Mouse (Mus musculus): Measurements from ENCODE around the gene Kif1c. TPM values are rescaled to one million over a fixed set of nuclear protein-coding genes. Genes with fewer than 3 reads are reported as not detected.

Kif1c gene
- polyA plus RNA-seq, 1 experiment from 2014 or later = 10.2 TPM

DNA sequence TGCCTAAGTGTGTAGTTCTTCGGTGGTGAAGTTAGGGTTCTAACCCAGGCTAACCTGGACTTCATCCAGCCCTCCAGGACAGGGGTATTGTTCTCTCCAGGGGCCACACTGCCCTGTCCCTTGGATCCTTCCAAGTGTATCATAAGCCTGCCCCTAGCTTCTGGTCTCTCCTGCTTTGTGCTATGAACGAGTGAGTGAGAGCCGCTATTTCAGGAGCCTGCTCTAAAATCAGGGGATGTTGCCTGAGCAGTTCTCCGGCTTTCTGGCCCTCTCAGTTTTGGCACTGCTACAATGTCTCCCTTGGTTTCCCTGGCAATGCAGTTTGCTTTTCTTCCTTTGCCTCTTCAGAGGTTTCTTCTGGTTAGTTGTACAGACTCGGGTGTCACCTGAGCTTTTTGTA, 30.8 kb downstream of the Kif1c start:
- no peak for ATAC-seq (ENCODE audit: insufficient number of reproducible peaks, low FRiP score, low TSS enrichment, low read depth)
- Histone ChIP-seq H3K4me1 (ENCODE audit: control insufficient read depth, insufficient read depth, low read length) (0 out of 2 replicates have a peak, but pooled peaks cover 2% of the 10 kb centered on the region), H3K27me3 (ENCODE audit: control insufficient read depth, insufficient read depth, low read length) (no peaks in the 10 kb centered on the region), H3K4me3 (ENCODE audit: low read depth, low read length) (no peak overlapping the region), H3K9me3 (ENCODE audit: control insufficient read depth, low read length) (no peaks in the 10 kb centered on the region), H3K4me2 (ENCODE audit: low read depth, severe bottlenecking) (no peak overlapping the region), H3K27ac (replicated peaks; ENCODE audit: low read depth, low read length) (no peak overlapping the region), H3K36me3 (ENCODE audit: control insufficient read depth, insufficient read depth, low read length) (peaks cover 13% of the 10 kb centered on the region), H3K9ac (ENCODE audit: low read length) (no peak overlapping the region)
- DNase-seq (ENCODE audit: low spot score) = no peak
- 70% methylated on average over 5 of the region's 5 CpGs for WGBS

DNA sequence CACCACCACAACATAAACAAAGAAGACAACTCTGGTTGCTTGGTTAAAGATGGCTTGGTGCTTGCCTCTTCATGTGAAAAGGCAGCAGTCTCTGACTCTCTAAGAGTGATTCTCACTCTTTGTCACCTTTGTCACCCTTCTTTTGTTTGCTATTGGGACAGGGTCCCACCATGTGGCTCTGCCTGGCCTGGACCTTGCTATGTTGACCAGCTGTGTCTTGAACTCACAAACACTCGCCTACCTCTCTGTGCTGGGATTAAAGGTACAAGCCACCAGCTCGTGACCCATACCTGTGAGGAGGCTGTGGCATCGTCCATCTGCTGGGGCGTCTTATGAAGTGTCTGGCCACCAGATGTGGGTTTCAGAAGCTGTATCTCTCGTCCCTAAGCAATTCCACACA, 32.9 kb downstream of the Kif1c start:
- Histone ChIP-seq H3K27me3 (ENCODE audit: control insufficient read depth, insufficient read depth, low read length) (no peaks in the 10 kb centered on the region), H3K9me3 (ENCODE audit: control insufficient read depth, low read length) (no peaks in the 10 kb centered on the region), H3K4me3 (ENCODE audit: low read depth, low read length) (no peak overlapping the region), H3K27ac (replicated peaks; ENCODE audit: low read depth, low read length) (no peak overlapping the region), H3K4me2 (ENCODE audit: low read depth, severe bottlenecking) (no peak overlapping the region), H3K4me1 (ENCODE audit: control insufficient read depth, insufficient read depth, low read length) (0 out of 2 replicates have a peak, but pooled peaks cover 2% of the 10 kb centered on the region), H3K36me3 (ENCODE audit: control insufficient read depth, insufficient read depth, low read length) (peaks cover 2% of the 10 kb centered on the region; the same call in 1 of the 2 replicates), H3K9ac (ENCODE audit: low read length) (no peak overlapping the region)
- DNase-seq (ENCODE audit: low spot score) = no peak
- ATAC-seq (ENCODE audit: insufficient number of reproducible peaks, low FRiP score, low TSS enrichment, low read depth) = no peak
- WGBS = 22% methylated on average over 5 of the region's 5 CpGs

DNA sequence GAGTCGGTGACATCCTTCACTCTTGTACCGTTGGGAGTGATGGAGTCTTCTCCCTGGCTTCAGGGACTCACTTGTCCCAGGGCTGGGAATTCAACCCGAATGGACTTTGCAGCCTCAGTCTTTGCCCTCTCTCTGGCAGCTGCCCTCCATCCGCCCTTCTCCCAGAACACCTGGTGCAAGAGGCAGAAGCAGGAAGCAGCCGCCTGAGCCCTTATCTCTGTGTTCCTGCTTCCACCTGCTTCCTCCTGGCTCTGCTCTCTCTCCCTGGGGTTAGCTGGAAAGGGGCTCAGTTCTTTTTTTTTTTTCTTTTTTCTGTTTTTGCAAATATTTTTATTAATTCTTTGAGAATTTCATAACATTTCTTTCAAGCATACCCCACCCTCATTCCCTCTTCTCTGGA, 37.4 kb downstream of the Kif1c start:
- Histone ChIP-seq H3K9ac (ENCODE audit: low read length) (no peak overlapping the region), H3K4me1 (ENCODE audit: control insufficient read depth, insufficient read depth, low read length) (0 out of 2 replicates have a peak, but pooled peaks cover 2% of the 10 kb centered on the region), H3K36me3 (ENCODE audit: control insufficient read depth, insufficient read depth, low read length) (no peaks in the 10 kb centered on the region), H3K4me2 (ENCODE audit: low read depth, severe bottlenecking) (no peak overlapping the region), H3K4me3 (ENCODE audit: low read depth, low read length) (no peak overlapping the region), H3K9me3 (ENCODE audit: control insufficient read depth, low read length) (no peaks in the 10 kb centered on the region), H3K27ac (replicated peaks; ENCODE audit: low read depth, low read length) (no peak overlapping the region), H3K27me3 (ENCODE audit: control insufficient read depth, insufficient read depth, low read length) (no peaks in the 10 kb centered on the region)
- ATAC-seq (ENCODE audit: insufficient number of reproducible peaks, low FRiP score, low TSS enrichment, low read depth) = no peak
- 71% methylated on average over 5 of the region's 5 CpGs for WGBS
- no peak for DNase-seq (ENCODE audit: low spot score)

DNA sequence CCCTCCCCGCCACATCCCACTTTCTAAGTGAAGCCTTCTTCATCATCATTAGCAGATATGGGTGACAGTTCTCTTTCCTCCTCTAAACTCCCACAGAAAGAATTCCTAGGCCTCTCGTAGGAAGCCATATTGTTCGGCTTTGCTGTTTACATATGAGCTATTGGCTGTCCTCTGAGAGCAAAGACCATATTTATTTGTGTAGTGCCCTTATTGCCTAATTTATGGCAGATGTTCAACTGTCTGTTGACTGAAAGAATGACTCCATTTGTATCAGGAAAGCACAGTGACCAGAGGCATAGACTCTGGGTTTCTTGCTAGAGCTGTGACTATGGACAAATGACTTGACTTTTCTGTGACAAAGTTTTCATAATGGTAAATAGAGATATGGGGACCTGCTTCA, 41.3 kb downstream of the Kif1c start:
- 86% methylated on average over 3 of the region's 3 CpGs for WGBS
- H3K36me3 ChIP-seq (ENCODE audit: control insufficient read depth, insufficient read depth, low read length) = no peaks in the 10 kb centered on the region
- no peak overlapping the region for H3K4me3 ChIP-seq (ENCODE audit: low read depth, low read length)
- ATAC-seq (ENCODE audit: insufficient number of reproducible peaks, low FRiP score, low TSS enrichment, low read depth) (no peak), DNase-seq (ENCODE audit: low spot score) (no peak)
- no peaks in the 10 kb centered on the region for H3K4me1 ChIP-seq (ENCODE audit: control insufficient read depth, insufficient read depth, low read length)
- H3K4me2 ChIP-seq (ENCODE audit: low read depth, severe bottlenecking) = no peak overlapping the region
- H3K27me3 ChIP-seq (ENCODE audit: control insufficient read depth, insufficient read depth, low read length) = no peaks in the 10 kb centered on the region
- no peaks in the 10 kb centered on the region for H3K9me3 ChIP-seq (ENCODE audit: control insufficient read depth, low read length)
- H3K9ac ChIP-seq (ENCODE audit: low read length) = no peak overlapping the region
- no peak overlapping the region for H3K27ac ChIP-seq (replicated peaks; ENCODE audit: low read depth, low read length)

DNA sequence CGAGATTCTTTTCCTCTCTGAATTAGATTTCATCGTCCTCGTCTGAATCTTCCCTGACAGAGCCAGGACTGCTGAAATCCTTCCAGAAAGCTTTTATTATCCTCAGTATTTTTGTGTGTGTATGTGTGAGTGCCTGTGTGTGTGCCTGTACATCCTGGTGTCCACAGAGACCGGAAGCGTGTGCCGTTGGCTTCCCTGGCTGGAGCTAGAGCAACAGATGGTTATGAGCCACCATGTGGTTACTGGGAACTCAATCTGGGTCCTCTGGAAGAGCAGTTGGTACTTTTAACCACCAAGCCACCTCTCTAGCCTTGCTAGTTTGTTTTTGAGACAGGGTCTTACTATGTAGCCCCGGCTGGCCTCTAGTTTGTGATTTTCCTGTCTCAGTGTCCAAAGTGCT, 41.8 kb downstream of the Kif1c start:
- no peak overlapping the region for H3K4me2 ChIP-seq (ENCODE audit: low read depth, severe bottlenecking)

DNA sequence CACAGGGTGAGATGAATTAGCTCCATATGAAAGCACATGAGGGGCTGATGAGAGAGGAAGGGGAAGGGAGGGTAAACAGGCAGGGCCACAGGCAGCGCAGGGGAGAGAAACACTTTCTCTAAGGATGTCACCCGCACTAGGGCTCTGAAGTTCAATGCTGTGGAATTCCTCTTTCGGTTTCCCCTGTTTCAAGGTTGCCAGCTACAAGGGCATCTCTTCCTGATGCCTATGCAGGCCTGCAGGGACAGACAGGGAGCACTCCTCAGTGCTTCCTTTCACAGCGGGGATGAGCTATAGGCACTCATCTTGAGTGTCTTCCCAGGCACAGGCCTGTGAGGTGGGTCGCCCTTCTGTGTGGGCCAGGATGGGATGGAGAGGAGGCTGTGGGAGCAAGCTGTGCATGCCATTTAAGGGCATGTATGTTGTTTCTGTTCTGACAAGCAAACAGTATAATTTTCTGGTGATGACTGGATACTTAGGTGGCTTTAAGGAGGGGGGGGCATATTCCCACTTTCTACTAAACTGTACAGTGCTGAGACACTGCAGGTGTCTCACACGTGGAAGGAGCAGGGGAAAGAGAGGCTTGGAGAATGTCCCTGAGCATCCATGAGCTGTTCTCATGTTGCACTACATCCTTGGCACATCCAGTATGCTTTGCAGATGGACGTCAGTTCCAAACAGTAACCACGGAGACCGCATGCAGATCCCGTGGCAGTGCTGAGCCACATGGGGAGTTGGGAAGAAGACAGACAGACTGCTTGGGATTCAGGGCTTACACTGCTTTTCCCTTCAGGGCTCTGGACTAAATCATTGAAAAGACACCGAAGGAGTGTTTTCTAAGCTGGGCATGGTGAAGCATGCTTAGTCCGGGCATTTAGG, 42.5 kb downstream of the Kif1c start:
- no peaks in the 10 kb centered on the region for H3K9me3 ChIP-seq (ENCODE audit: control insufficient read depth, low read length)
- DNase-seq (ENCODE audit: low spot score) = no peak
- H3K9ac ChIP-seq (ENCODE audit: low read length) = no peak overlapping the region
- H3K4me3 ChIP-seq (ENCODE audit: low read depth, low read length) = no peak overlapping the region
- 85% methylated on average over 12 of the region's 12 CpGs for WGBS
- no peak overlapping the region for H3K4me2 ChIP-seq (ENCODE audit: low read depth, severe bottlenecking)
- H3K27me3 ChIP-seq (ENCODE audit: control insufficient read depth, insufficient read depth, low read length) = no peaks in the 10 kb centered on the region
- no peak overlapping the region for H3K27ac ChIP-seq (replicated peaks; ENCODE audit: low read depth, low read length)
- no peak for ATAC-seq (ENCODE audit: insufficient number of reproducible peaks, low FRiP score, low TSS enrichment, low read depth)
- H3K4me1 ChIP-seq (ENCODE audit: control insufficient read depth, insufficient read depth, low read length) = no peaks in the 10 kb centered on the region
- H3K36me3 ChIP-seq (ENCODE audit: control insufficient read depth, insufficient read depth, low read length) = no peaks in the 10 kb centered on the region

More for the DNA sequence above, 41.8 kb downstream of the Kif1c start:
- WGBS = 87% methylated on average over 7 of the region's 7 CpGs
- H3K27me3 ChIP-seq (ENCODE audit: control insufficient read depth, insufficient read depth, low read length) = no peaks in the 10 kb centered on the region
- no peaks in the 10 kb centered on the region for H3K9me3 ChIP-seq (ENCODE audit: control insufficient read depth, low read length)
- no peaks in the 10 kb centered on the region for H3K4me1 ChIP-seq (ENCODE audit: control insufficient read depth, insufficient read depth, low read length)
- ATAC-seq (ENCODE audit: insufficient number of reproducible peaks, low FRiP score, low TSS enrichment, low read depth) (no peak), DNase-seq (ENCODE audit: low spot score) (no peak)
- no peaks in the 10 kb centered on the region for H3K36me3 ChIP-seq (ENCODE audit: control insufficient read depth, insufficient read depth, low read length)
- H3K9ac ChIP-seq (ENCODE audit: low read length) = no peak overlapping the region
- H3K27ac ChIP-seq (replicated peaks; ENCODE audit: low read depth, low read length) = no peak overlapping the region
- no peak overlapping the region for H3K4me3 ChIP-seq (ENCODE audit: low read depth, low read length)

DNA sequence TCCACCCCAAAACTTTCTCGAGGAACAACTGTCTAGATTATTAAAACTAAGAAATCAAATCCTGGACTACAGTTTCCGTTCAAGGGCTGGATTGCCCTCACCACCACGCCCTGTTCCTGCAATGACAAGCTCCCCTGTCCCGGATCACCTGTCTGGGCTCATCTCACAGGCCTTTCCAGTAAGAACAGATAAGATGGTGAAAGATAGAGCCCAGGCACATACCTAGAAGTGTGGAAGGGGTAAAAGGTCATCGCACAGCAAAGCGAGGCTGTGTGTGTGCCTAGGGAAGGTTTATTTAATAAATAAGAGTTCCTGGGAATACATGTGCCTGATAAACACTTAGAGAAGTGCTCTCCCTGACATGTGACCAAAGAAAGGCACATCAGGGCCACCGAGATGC, 45.3 kb downstream of the Kif1c start:
- 82% methylated on average over 7 of the region's 7 CpGs for WGBS
- H3K9ac ChIP-seq (ENCODE audit: low read length) = no peak overlapping the region
- H3K4me2 ChIP-seq (ENCODE audit: low read depth, severe bottlenecking) = no peak overlapping the region
- ATAC-seq (ENCODE audit: insufficient number of reproducible peaks, low FRiP score, low TSS enrichment, low read depth) (no peak), DNase-seq (ENCODE audit: low spot score) (no peak)
- no peaks in the 10 kb centered on the region for H3K27me3 ChIP-seq (ENCODE audit: control insufficient read depth, insufficient read depth, low read length)
- H3K4me3 ChIP-seq (ENCODE audit: low read depth, low read length) = no peak overlapping the region
- H3K27ac ChIP-seq (replicated peaks; ENCODE audit: low read depth, low read length) = no peak overlapping the region
- no peaks in the 10 kb centered on the region for H3K9me3 ChIP-seq (ENCODE audit: control insufficient read depth, low read length)
- no peaks in the 10 kb centered on the region for H3K36me3 ChIP-seq (ENCODE audit: control insufficient read depth, insufficient read depth, low read length)
- no peaks in the 10 kb centered on the region for H3K4me1 ChIP-seq (ENCODE audit: control insufficient read depth, insufficient read depth, low read length)

DNA sequence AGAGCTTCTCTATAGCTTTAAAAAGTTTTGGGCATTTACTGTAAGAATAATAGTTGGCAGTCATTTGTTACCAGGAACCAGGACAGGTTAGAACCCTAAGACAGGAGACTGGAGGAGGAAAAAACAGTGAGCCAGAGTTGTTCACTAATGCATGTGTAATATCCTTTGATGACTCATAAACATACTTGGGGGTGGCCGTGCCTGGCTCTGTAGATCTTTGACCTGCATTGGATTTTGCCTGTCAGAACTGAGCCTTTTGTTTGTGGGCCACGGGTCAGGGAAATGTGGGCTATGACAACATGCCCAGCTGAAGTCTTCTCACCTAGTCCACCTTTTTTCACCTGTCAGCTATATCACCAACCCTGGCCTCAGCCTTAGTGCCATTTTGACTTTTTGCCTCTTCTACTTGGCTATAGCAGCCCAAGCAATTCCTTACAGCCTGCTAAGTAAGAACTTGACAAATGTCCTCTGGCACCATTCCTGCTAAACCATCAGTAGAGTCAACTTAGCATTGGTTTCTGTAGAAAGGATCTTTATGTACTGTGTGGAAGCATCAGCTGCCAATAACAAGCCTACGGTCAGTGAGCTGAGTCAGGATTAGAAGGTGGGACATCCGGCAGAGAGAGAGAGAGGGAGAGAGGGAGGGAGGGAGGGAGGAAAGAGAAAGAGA, 47.7 kb downstream of the Kif1c start:
- WGBS = 84% methylated on average over 4 of the region's 4 CpGs
- no peak overlapping the region for H3K9ac ChIP-seq (ENCODE audit: low read length)
- no peak for ATAC-seq (ENCODE audit: insufficient number of reproducible peaks, low FRiP score, low TSS enrichment, low read depth)

More for the DNA sequence above, 47.7 kb downstream of the Kif1c start:
- Histone ChIP-seq H3K4me2 (ENCODE audit: low read depth, severe bottlenecking) (no peak overlapping the region), H3K27ac (replicated peaks; ENCODE audit: low read depth, low read length) (no peak overlapping the region), H3K4me3 (ENCODE audit: low read depth, low read length) (no peak overlapping the region), H3K27me3 (ENCODE audit: control insufficient read depth, insufficient read depth, low read length) (no peaks in the 10 kb centered on the region), H3K4me1 (ENCODE audit: control insufficient read depth, insufficient read depth, low read length) (no peaks in the 10 kb centered on the region), H3K9me3 (ENCODE audit: control insufficient read depth, low read length) (no peaks in the 10 kb centered on the region), H3K36me3 (ENCODE audit: control insufficient read depth, insufficient read depth, low read length) (no peaks in the 10 kb centered on the region)
- DNase-seq (ENCODE audit: low spot score) = no peak
